Mouse (Mus musculus) intestine, embryonic 14.5 days (tissue): ENCODE data around the gene Nol9. TPM values are rescaled to one million over a fixed set of nuclear protein-coding genes. Genes with fewer than 3 reads are reported as not detected.

Experiments used
- ATAC-seq: fragments of 200-750 bp; cut with Nextera tagmentation; replicated peaks from 2 replicates; pipeline ENCODE4 v1.8.0; 2017; ENCODE audit warnings: low read depth, moderate number of reproducible peaks, moderate TSS enrichment, moderate library complexity; ENCODE audit not compliant: low FRiP score, low TSS enrichment
- DNase-seq: peaks from one replicate; pipeline ENCODE4 v3.0.0-alpha.2; 2018; ENCODE audit warnings: low spot score
- H3K27ac ChIP-seq: fragments of 300-500 bp; sonication (generic); 2 replicates; pipeline ENCODE4 v1.5.1; 2014; ENCODE audit warnings: low read depth, mild to moderate bottlenecking, control low read depth
- H3K27me3 ChIP-seq: fragments of 300-500 bp; sonication (generic); replicated peaks from 2 replicates; pipeline ENCODE4 v1.6.1; 2014; ENCODE audit warnings: low read length, control low read depth; ENCODE audit not compliant: control insufficient read depth, insufficient read depth
- H3K36me3 ChIP-seq: fragments of 300-500 bp; sonication (generic); 2 replicates; pipeline ENCODE4 v1.6.1; 2014; ENCODE audit warnings: low read length, control low read depth; ENCODE audit not compliant: control insufficient read depth, insufficient read depth
- H3K4me1 ChIP-seq: fragments of 300-500 bp; sonication (generic); replicated peaks from 2 replicates; pipeline ENCODE4 v1.6.1; 2014; ENCODE audit warnings: low read length, control low read depth, mixed read lengths; ENCODE audit not compliant: control insufficient read depth, insufficient read depth
- H3K4me2 ChIP-seq: fragments of 300-500 bp; sonication (generic); 2 replicates; pipeline ENCODE4 v1.6.1; 2014; ENCODE audit warnings: low read length
- H3K4me3 ChIP-seq: fragments of 300-500 bp; sonication (generic); 2 replicates; pipeline ENCODE4 v1.5.1; 2014; ENCODE audit warnings: low read depth, low read length, control low read depth, mixed read lengths
- H3K9ac ChIP-seq: fragments of 300-500 bp; sonication (generic); 2 replicates; pipeline ENCODE4 v1.6.1; 2014; ENCODE audit warnings: mild to moderate bottlenecking, low read length
- H3K9me3 ChIP-seq: fragments of 300-500 bp; sonication (generic); 2 replicates; pipeline ENCODE4 v1.6.1; 2016; ENCODE audit warnings: low read length, control low read depth; ENCODE audit not compliant: control insufficient read depth
- WGBS: fragments of 180-500 bp; shearing (Covaris S2); extraction: QIAGEN DNeasy Blood & Tissue Kit; methylation state at CpG from one replicate; pipeline ENCODE4 v1.1.7; 2014; 5-methylcytosine and 5-hydroxymethylcytosine counted together
- polyA plus RNA-seq: library from polyadenylated mRNA; unstranded; fragments of >200 nt; fragmentation: Nextera tagmentation; extraction: Ambion mirVana; gene quantifications from 2 replicates; pipeline ENCODE4 v1.2.1, GENCODE M21; 2014

The Nol9 gene
- polyA plus RNA-seq, 1 experiment from 2014 or later, result 36.0 TPM

DNA sequence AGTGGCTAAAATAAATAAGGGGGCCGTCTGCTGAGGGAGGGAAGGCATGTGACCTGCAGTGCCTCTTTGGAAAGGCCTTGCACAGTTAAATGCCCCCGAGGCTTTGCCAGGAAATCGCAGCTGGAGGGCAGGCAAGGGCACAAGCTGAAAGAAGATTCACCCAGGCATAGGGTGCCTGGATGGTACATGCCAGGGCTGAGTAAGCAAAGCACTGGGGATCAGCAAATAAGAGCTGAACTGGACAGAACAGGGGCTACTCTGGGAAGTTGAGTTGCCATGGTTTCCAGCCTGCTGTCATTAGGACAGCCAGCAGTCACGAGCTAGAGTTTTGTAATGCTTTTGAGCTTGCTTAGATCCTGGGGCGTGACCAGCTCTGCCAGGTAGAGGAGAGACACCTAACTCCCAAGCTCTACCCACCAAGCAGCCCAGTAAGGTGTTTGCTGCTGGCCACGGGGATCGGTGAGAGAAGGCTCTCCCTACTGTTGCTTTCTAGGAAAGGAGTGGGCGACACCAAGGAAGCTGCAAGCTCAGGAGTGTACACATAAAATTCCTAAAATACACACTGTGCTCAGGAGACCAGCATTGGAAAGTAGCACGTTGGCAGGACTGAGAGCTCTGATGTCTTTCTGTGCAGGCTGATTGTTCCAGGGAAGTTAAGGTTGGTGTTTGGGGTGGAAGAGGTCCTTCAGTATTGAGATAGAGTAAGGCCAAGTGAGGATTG, 23.4 kb downstream of the Nol9 start:
- WGBS, result 64% methylated on average over 9 of the region's 9 CpGs
- DNase-seq, result no peak
- Histone ChIP-seq H3K36me3 (peaks cover 39% of the 10 kb centered on the region), H3K27me3 (no peaks in the 10 kb centered on the region), H3K4me3 (no peak overlapping the region), H3K4me2 (no peak overlapping the region), H3K9ac (no peak overlapping the region), H3K4me1 (no peaks in the 10 kb centered on the region), H3K9me3 (no peaks in the 10 kb centered on the region), H3K27ac (no peak overlapping the region)
- ATAC-seq, result no peak

DNA sequence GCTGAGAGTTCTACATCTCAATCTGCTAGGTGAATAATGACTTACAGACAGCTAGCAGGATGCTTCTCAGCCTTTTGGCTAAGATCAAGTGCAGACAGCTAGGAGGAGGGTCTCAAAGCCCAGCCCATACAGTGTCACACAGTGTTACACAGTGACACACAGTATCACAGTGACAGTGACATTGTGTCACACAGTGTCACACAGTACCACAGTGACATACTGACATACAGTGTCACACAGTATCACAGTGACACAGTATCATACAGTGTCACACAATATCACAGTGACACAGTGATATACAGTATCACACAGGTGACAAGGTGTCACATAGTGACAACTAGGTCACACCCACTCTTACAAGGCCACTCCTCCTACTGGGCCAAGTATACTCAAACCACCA, 28.2 kb downstream of the Nol9 start:
- H3K4me1 ChIP-seq, result peaks cover 1% of the 10 kb centered on the region; the same call in 1 of the 2 replicates
- H3K9me3 ChIP-seq, result no peaks in the 10 kb centered on the region
- no peak overlapping the region for H3K4me2 ChIP-seq
- H3K36me3 ChIP-seq, result no peaks in the 10 kb centered on the region
- DNase-seq (no peak), ATAC-seq (0 out of 2 replicates have a peak, but pooled peaks have one; percentile 14)
- H3K9ac ChIP-seq, result no peak overlapping the region
- no peak overlapping the region for H3K27ac ChIP-seq
- no peaks in the 10 kb centered on the region for H3K27me3 ChIP-seq
- H3K4me3 ChIP-seq, result no peak overlapping the region

DNA sequence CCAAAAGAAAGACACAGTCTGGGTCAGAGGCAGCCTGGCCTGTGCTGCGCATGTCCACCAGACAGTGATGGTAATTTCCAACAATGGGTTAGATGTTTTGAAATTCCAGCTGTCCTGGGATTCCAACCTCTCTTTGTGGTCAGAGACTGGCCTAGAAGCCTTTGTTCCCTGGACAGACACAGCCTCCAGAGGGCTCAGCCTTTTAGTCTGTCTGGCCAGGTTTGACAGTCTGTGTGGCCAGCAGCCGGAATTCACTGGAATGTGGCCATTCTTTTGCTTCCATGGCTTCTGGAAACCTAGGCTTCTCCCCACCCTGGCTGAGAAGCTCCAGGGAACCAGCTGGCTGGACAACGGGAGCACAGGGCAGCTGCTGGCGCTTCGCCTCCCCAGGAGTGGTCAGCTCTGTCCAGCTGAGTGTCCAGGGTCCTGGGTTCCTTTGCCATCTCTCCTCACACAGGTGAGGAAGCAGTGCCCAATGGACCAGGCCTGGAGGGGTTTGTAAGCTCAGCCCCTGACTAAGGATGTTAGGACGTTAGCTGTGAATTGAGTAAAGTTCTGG, 29.1 kb downstream of the Nol9 start:
- no peaks in the 10 kb centered on the region for H3K36me3 ChIP-seq
- H3K4me1 ChIP-seq, result peaks cover 4% of the 10 kb centered on the region; the same call in 1 of the 2 replicates
- H3K27me3 ChIP-seq, result no peaks in the 10 kb centered on the region
- no peak overlapping the region for H3K4me2 ChIP-seq
- no peak for ATAC-seq
- H3K9me3 ChIP-seq, result no peaks in the 10 kb centered on the region
- no peak overlapping the region for H3K27ac ChIP-seq
- DNase-seq, result no peak
- no peak overlapping the region for H3K4me3 ChIP-seq
- WGBS, result 75% methylated on average over 6 of the region's 6 CpGs
- no peak overlapping the region for H3K9ac ChIP-seq

DNA sequence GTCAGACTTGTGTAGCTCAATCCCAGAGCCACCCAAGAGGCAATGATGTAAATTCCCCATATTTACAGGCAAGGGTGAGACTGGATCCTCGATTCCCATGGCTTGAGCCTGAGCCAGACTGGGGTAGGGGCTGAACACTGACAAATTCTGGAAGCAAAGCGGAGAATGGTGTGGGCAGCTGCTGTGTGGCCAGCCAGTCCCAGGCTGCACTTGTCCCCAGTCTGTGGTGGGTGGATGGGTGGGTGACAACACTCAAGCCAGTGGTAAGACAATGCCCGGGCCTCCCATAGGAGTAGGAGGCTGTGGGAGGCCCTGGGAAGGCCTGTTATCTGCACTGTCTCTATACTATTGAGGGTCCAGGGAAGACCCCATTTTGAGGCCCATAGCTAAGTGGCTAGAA, 30.1 kb downstream of the Nol9 start:
- H3K4me1 ChIP-seq, result peaks cover 4% of the 10 kb centered on the region; the same call in 1 of the 2 replicates
- WGBS, result 88% methylated on average over 3 of the region's 3 CpGs
- H3K27me3 ChIP-seq, result no peaks in the 10 kb centered on the region
- H3K36me3 ChIP-seq, result no peaks in the 10 kb centered on the region
- DNase-seq, result no peak
- H3K4me3 ChIP-seq, result no peak overlapping the region
- no peak overlapping the region for H3K27ac ChIP-seq
- no peaks in the 10 kb centered on the region for H3K9me3 ChIP-seq
- no peak for ATAC-seq
- no peak overlapping the region for H3K4me2 ChIP-seq
- no peak overlapping the region for H3K9ac ChIP-seq

DNA sequence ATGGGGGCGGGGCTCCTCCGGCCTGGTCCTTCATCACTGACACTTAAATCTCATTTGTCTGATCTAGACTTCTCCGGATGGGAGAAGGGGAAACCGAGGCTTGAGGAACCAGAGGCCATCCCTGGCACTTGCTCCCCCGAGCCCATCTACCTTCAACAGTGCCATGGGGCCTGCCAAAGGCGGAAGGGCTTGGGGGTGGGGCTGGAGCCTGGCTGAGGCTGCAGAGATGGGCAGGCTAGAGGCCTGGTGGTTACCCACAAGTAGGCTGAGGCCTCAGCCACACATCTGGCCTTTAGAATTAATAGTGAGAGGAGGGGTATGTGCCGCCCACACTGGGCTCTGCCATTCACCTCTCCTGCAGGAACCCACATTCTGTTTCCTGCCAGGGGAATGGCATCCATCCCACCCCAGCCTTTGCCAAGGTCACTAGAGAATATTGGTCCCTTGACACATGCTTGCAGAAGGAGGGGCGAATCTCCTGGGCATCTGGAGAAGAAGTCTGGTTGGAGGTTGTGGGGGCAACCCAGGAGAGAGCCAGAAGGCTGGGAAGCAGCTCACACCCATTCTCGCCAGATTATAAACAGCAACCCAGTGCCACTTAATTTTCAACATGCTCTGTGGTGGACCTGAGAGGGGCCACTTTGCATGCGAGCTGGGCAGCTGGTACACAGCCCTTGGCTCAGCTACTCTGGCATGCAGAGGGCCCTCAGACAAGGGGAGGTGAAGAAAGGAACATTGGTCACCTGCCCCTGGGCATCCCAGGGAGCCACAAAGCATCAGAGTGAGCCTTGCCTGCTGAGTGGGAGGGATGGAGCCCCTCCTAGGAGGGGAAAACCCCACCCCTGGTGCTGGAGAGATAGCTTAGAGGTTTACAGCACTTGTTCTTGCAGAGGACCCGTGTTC, 31.6 kb downstream of the Nol9 start:
- Histone ChIP-seq H3K36me3 (no peaks in the 10 kb centered on the region), H3K4me2 (no peak overlapping the region), H3K27ac (no peak overlapping the region), H3K4me1 (peaks cover 4% of the 10 kb centered on the region; the same call in 1 of the 2 replicates), H3K27me3 (no peaks in the 10 kb centered on the region), H3K9me3 (no peaks in the 10 kb centered on the region), H3K4me3 (no peak overlapping the region), H3K9ac (no peak overlapping the region)
- ATAC-seq, result no peak
- 72% methylated on average over 11 of the region's 11 CpGs for WGBS
- no peak for DNase-seq

DNA sequence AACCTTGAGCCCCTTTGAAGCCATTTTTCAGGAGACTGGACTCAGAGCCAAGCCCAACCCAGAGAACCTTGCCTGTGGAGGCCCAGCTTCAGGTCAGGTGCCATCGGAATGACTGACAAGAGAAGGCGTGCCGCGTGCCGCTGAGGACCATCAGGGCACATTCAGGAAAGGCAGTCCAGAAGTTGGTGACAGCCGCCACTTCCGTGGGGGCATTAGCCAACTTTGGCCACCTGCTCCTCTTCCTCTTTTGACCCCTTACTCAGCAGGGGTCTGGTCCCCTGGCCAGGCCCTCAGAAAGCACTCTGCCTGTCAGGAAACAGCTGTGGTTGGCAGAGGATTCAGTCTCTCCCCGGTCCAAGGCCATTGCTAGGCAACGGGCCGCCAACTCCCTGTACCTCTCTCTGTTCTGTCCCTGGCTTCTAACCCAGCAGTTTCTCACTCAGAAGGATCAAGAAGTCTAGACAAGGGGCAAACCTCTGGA, 33.0 kb downstream of the Nol9 start, which contains the start of gene Plekhg5:
Plekhg5 (plus strand) TSS at position 378 of the 481 bp plus-strand sequence.
- peaks cover 4% of the 10 kb centered on the region; the same call in 1 of the 2 replicates for H3K4me1 ChIP-seq
- no peaks in the 10 kb centered on the region for H3K27me3 ChIP-seq
- ATAC-seq, result no peak
- no peak within 1 kb of the TSS for H3K4me3 ChIP-seq
- no peaks in the 10 kb centered on the region for H3K36me3 ChIP-seq
- 73% methylated on average over 10 of the region's 10 CpGs for WGBS
- H3K27ac ChIP-seq, result no peak within 1 kb of the TSS
- H3K4me2 ChIP-seq, result no peak within 1 kb of the TSS
- DNase-seq, result no peak
- H3K9ac ChIP-seq, result no peak within 1 kb of the TSS
- no peaks in the 10 kb centered on the region for H3K9me3 ChIP-seq

DNA sequence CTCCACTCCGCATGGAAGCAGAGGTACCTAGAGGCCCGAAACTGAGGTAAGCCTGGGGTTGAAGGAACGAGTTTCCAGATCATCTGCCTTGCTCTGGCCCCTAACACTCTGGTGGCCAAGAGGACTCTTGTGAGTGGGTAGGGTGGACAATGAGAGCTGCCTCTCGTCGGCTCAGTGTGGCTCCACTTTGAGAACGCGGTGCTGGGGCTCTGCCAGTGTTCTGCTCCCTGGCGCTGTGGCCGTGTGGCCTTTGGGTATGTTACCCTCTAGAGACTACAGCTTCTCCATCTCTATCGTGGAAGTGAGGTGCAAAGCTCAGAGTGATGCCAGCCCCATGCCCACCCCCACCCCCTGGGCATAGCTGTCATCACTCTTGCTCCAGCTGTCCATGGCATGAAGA, 33.5 kb downstream of the Nol9 start:
- ATAC-seq (no peak), DNase-seq (no peak)
- Histone ChIP-seq H3K27me3 (no peaks in the 10 kb centered on the region), H3K4me3 (no peak overlapping the region), H3K4me2 (no peak overlapping the region), H3K9ac (no peak overlapping the region), H3K4me1 (peaks cover 4% of the 10 kb centered on the region; the same call in 1 of the 2 replicates), H3K27ac (no peak overlapping the region), H3K9me3 (no peaks in the 10 kb centered on the region), H3K36me3 (no peaks in the 10 kb centered on the region)
- WGBS, result 75% methylated on average over 10 of the region's 10 CpGs

DNA sequence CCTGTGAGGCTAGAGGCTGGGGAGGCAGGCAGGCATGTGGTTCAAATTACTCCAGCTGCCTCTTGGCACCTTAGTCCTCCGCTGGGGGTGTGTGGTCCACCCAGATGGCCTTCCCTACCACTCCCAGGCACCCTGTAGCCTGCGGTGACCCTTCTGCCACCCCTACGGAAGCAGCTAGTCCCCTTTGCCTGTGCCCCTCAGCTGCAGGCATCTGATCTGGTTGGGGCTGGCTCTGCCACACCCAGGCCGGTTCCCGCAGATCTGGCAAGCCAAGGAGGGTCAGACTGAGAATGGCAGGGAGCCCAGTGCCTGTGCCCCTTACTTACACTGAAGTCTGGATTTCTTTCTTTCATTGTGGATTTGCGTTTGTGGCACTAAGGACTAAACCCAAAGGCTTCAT, 34.6 kb downstream of the Nol9 start:
- ATAC-seq (no peak), DNase-seq (no peak)
- H3K27ac ChIP-seq, result no peak overlapping the region

More for the DNA sequence above, 34.6 kb downstream of the Nol9 start:
- Histone ChIP-seq H3K9ac (no peak overlapping the region), H3K4me1 (peaks cover 4% of the 10 kb centered on the region; the same call in 1 of the 2 replicates), H3K27me3 (no peaks in the 10 kb centered on the region), H3K9me3 (no peaks in the 10 kb centered on the region), H3K36me3 (no peaks in the 10 kb centered on the region), H3K4me2 (no peak overlapping the region), H3K4me3 (no peak overlapping the region)
- 83% methylated on average over 6 of the region's 6 CpGs for WGBS
